Mouse (Mus musculus) kidney, adult 8-10 months (tissue): ENCODE data around the gene Bola1.
A peak's percentile ranks its signal among the peaks of the same experiment; 100 is the strongest.

Experiments
- DNase-seq, 2 experiments: peaks; one replicate each; pipeline ENCODE4 v3.0.0; 2022

Gene Bola1

GRCm38 (mm10) chr3:96219661-96220130, at the start of gene Bola1, which contains the start of gene Hist2h2ab:
Gene Bola1 (minus strand): TSS chr3:96219709.
Gene Hist2h2ab (plus strand): TSS chr3:96219865.
- DNase-seq = peak; percentile 71 to 90

- DNase-seq = peak in 1 of 2 experiments; percentile 14
Measured at GRCm38 (mm10) chr3:96268776-96269378, 49.4 kb upstream of the Bola1 start.

GRCm38 (mm10) chr3:96268051-96268775, 48.7 kb upstream of the Bola1 start, which contains the start of gene Hist2h3b:
Gene Hist2h3b (plus strand): TSS chr3:96268654.
- DNase-seq = peak; percentile 83 to 86

DNA sequence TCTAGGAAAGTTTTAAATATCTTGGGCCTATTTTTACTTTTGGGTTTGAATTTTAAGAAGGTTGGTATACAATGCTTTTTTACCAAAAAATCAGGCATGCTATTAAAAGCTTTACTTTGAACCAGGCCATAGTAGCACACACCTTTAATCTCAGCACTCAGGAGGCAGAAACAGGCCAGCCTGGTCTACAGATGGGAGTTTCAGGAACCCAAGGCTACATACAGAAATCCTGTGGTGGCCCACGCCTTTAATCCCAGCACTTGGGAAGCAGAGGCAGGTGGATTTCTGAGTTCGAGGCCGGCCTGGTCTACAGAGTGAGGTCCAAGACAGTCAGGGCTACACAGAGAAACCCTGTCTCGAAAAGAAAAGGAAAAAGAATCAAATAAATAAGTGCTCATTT, 48.0 kb upstream of the Bola1 start:
- DNase-seq = no peak

DNA sequence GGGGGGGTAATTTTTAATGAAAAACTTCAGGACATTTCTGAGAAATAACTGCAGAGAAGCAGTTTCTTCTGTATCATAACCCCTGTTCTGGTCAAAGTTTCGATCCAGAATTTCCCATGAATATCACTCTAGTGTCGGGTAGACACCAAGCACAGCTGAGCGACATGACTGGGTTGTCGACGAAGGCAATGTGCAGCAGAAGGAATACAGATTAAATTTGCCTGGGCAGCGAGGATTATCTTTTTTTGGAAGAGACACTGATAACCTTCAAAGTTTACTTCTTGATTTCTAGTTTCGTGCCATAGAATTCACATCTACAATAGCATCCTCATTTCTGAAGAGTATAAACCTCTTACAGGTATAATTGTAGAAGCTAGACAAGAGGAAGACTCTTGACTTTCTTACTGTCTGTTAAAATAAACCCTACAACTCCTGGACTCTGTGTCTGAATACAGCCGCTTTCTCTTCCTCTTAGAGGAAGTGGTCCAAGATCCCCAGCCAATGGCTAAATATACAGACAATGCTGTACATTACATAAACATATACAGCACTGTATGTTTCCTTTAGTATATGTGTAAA, 46.7 kb upstream of the Bola1 start:
- no peak for DNase-seq

GRCm38 (mm10) chr3:96264404-96264949, 45.0 kb upstream of the Bola1 start:
- DNase-seq = no peak

GRCm38 (mm10) chr3:96263558-96264403, 44.3 kb upstream of the Bola1 start:
- peak in 1 of 2 experiments; percentile 55 for DNase-seq

GRCm38 (mm10) chr3:96262979-96263550, 43.6 kb upstream of the Bola1 start, which contains the start of gene Hist2h4:
Gene Hist2h4 (minus strand): TSS chr3:96263311.
- DNase-seq = peak; percentile 97

- peak; percentile 76 to 84 for DNase-seq
Measured at GRCm38 (mm10) chr3:96262216-96262875, 42.8 kb upstream of the Bola1 start.

DNA sequence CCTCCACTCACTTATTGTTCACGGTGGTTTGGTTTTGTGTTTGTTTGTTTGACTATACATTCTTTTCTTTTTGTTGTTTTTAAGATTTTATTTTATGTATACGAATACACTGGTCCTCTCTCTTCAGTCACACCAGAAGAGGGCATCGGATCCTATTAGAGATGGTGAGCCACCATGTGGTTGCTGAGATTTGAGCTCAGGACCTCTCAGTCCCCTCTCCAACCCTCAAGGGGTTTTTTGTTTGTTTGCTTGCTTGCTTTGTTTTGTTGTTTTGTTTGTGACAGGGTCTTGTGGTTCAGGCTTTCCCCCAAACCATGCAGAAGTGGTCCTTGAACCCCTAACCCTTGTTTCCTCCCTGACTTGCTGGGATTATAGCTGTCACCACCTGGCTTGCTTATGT, 42.1 kb upstream of the Bola1 start:
- no peak for DNase-seq

DNA sequence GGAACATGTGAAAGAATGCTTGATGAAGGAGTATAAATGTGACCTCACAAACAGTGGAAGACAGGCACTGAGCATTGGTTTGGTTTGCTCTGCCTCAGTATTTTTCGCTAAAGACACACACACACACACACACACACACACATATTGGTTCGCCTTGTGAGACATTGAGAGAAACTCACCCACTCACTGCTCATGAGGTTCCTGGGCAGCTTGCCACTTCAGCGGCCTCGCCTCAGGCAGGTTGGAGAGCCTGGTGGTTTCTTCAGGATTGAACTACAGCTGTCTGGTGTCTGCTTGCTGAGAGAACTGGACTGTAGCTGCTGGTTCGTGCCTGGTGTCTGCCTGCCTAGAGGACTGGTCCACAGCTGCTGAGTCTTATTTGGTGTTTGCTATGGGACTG, 40.7 kb upstream of the Bola1 start:
- DNase-seq = no peak

- no peak for DNase-seq
Measured at GRCm38 (mm10) chr3:96257190-96257589, 37.7 kb upstream of the Bola1 start.

DNA sequence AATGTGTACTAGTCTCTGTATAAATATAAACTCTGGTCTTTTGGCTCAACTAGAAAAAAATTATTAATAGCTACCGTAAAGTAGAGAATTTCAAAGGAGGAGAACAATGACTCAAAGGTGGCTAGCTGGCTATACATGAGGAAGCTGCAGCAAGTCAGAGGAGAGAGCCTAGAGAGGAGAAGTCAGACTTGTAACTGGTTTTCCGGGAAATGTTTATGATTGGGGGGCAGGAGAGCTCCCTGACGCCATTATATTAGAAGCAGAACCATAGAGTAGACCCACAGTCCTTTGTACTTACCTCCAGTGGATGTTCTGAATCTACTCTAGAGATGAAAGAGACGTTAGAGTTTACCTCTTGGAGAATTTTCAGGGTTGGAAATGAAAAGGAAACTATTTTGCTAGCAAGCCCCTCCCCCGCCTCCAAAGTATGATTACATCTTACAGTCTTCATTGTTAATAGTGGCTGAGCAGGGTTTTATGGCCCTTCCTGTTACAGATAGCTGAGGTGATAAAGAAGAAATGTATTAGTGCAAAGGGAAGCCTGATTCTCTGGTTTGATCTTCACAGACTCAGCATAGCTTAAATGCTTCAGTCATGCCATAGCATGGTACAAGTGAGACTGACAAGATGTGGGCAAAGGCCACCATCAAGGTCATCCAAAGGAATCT, 36.6 kb upstream of the Bola1 start:
- DNase-seq = no peak

DNA sequence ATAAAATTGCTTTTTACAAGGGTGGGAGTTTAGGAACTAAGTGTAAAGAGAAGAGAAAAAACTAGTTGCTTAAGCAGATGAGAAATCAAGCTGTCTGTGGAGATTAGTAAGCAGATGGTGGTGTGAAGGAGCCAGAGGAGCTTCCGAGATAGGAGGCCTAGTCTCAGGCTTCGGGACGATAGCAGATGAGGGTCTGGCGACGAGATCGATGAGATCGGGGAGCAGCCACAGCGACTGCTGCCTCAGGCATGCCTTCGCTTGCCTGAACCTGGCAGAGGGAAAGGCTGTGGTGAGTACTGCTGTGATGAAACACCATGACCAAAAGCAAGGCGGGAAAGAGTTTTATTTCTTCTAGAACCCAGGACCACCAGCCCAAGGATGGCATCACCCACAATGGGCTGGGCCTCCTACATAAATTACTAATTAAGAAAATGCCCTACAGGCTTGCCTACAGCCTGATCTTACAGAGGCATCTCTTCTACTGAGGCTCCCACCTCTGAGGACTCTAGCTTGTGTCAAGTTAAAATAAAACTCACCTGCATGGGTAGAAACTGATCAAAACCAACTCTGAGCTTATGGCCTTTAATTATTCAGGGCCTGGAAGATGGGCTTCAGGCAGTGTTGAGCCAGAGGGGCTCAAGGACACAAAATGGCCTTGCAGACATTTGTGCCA, 35.3 kb upstream of the Bola1 start:
- no peak for DNase-seq

- DNase-seq = no peak
Measured at GRCm38 (mm10) chr3:96251787-96252186, 32.3 kb upstream of the Bola1 start.

- no peak for DNase-seq
Measured at GRCm38 (mm10) chr3:96250890-96251289, 31.4 kb upstream of the Bola1 start.

DNA sequence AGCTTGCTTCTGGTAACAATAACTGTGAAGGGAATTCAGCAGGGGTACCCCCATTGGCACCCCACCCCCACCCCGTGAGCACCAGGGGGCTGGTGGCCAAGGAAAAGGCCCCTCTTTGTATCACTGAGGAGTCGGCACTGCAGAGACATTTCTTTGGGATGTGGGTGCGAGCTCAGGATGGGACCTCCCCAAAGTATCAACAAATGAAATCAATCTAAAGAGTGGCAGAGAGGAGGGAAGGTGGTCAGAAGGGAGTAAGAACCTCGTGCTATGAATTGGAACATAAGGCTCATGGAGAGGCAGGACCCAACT, 29.5 kb upstream of the Bola1 start:
- DNase-seq = no peak

DNA sequence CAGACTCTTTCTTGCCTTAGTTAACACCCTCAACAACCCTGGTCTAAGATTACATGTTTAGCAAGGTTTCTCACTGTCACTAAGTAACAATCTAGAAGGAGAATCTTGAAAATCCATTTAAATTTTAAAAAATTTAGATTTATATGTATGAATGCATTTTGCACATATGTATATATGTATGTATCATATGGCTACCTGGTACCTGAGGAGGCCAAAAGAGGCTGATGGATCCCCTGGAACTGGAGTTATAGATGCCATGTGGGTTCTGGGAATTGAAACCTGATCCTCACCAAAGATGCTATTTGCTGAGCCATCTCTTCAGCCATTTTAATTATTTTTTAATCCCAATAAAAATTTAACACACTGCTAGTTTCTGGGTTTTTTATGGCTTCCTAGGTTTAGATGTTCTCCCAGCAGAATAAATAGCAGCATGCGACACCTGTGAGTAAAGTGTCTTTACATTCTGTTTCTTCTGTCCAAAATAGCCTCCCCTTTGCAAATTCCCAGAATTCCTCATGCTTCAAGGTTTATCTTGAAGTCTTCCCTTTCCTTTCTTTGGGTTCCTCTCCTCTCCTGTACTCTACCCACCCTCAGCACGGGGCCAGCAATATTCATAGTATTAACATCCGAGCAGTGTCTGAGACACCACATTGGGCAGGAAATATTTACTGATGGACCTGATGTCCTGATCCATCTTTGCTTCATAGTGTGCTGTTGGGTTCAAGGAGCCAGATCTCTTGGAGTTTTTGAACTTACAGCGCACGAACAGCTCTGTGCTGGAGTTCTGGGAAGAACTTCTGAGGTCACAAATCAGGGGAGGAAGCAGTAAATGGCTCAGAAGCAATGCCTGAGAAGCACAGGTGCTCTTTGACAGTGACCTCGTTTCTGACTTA, 28.9 kb upstream of the Bola1 start:
- DNase-seq = no peak

- no peak for DNase-seq
Measured at GRCm38 (mm10) chr3:96247356-96248140, 28.0 kb upstream of the Bola1 start.
